Mouse (Mus musculus): Measurements from ENCODE around the gene Tmem101.

- TF ChIP-seq POLR2A (IDR thresholded peaks at IDR 0.05; ENCODE audit: borderline replicate concordance, extremely low read depth, low read depth, low read length) (no peak), CTCF (IDR thresholded peaks at IDR 0.05; ENCODE audit: insufficient read depth, low read length) (no peak)
Observed at GRCm38 (mm10) chr11:102147213-102147989, 8.8 kb downstream of the Tmem101 start.

Measured in lung, adult 2 months (tissue).